Mouse (Mus musculus): ENCODE measurements at regions not wholly inside any gene's neighbourhood (a gene's known extent, or its start where the extent isn't known, plus 50 kb on each side); places are given as distances from the start of the nearest gene placed in this dataset.

DNA sequence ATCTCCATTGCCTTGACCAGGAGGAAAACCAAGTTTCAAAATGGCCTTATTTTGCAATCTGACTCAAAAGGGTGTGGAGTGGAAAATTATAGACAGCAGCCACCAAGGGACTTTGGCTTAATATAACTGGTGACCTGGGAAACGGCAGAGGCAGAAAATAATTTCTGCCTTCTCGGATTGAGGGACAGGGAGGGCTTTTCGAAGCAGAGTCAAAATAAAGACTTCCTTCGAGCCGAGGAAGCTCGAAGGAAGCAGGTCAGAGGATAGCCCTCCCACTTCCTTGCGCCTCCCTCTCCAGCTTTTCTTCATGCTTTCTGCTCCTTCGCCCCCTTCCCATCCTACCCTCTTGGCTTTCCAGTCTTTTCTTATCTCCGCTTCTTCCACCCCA, 85.4 kb upstream of the Calm2 start:
- in situ Hi-C loops (cut with MboI; ENCODE audit: low sequenced_read_pairs in 2 of 2, unreplicated experiment in 2 of 2) = no loop called here
- peaks cover 0 to 17% of the 10 kb centered on the region in 2 experiments; a peak in 2 of 4 replicates for H3K4me1 ChIP-seq (ENCODE audit: control insufficient read depth in 2 of 2, insufficient read depth in 2 of 2, low read length in 2 of 2, poor library complexity in 1 of 2)
- H3K36me3 ChIP-seq (ENCODE audit: control insufficient read depth, insufficient read depth, low read length, poor library complexity, severe bottlenecking) = no peaks in the 10 kb centered on the region
- H3K27ac ChIP-seq (ENCODE audit: insufficient read depth, low read depth, low read length, poor library complexity, severe bottlenecking) = no peak overlapping the region
- no peak for TF ChIP-seq CHD2 (IDR thresholded peaks at IDR 0.05; ENCODE audit: low read depth, low read length)
- no peak for TF ChIP-seq ZNF384 (IDR thresholded peaks at IDR 0.05; ENCODE audit: low read depth, low read length)
- TF ChIP-seq ZC3H11A (IDR thresholded peaks at IDR 0.05; ENCODE audit: borderline replicate concordance, low read depth, low read length) = no peak
- no peak for TF ChIP-seq MAFK (IDR thresholded peaks at IDR 0.05; ENCODE audit: insufficient read depth, low read depth, low read length)
- TF ChIP-seq HCFC1 (IDR thresholded peaks at IDR 0.05; ENCODE audit: borderline replicate concordance, insufficient read depth, low read length) = no peak
- no peaks in the 10 kb centered on the region for H3K9me3 ChIP-seq (ENCODE audit: control insufficient read depth, insufficient read depth, low read depth, low read length)
- no peak overlapping the region for H3K9ac ChIP-seq (ENCODE audit: insufficient read depth, low read depth, low read length, poor library complexity, severe bottlenecking)
- H3K4me3 ChIP-seq (ENCODE audit: insufficient read depth in 1 of 2, low read depth in 1 of 2, low read length in 2 of 2, poor library complexity in 1 of 2, severe bottlenecking in 1 of 2) = peak overlapping the region in 1 of 2 experiments; percentile 17; a peak in 1 of 4 replicates
- DNase-seq (ENCODE audit: low read depth, low spot score) = no peak

DNA sequence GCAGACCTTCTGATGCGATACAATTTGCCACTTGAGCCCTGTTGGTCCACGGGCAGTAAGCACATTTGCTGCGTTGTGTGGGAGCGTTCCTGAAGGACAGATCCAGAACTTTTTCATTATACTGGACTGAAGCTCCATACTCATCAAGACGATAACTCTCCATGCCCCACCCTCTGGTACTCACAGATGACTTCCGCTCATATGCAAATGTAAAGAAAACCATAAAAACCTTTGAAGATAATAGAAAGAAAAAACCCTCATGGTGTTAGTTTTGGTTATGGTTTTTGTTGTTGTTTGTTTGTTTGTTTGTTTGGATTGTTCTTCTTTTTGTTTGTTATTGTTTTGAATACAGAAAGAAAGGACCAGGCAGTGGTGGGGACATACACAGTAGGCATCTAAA, 86.0 kb upstream of the Calm2 start:
- no peak overlapping the region for H3K27ac ChIP-seq (ENCODE audit: insufficient read depth, low read depth, low read length, poor library complexity, severe bottlenecking)
- peaks cover 0 to 17% of the 10 kb centered on the region in 2 experiments; a peak in 2 of 4 replicates for H3K4me1 ChIP-seq (ENCODE audit: control insufficient read depth in 2 of 2, insufficient read depth in 2 of 2, low read length in 2 of 2, poor library complexity in 1 of 2)
- in situ Hi-C loops (cut with MboI; ENCODE audit: low sequenced_read_pairs in 2 of 2, unreplicated experiment in 2 of 2) = no loop called here
- TF ChIP-seq ZC3H11A (IDR thresholded peaks at IDR 0.05; ENCODE audit: borderline replicate concordance, low read depth, low read length) = no peak
- no peaks in the 10 kb centered on the region for H3K9me3 ChIP-seq (ENCODE audit: control insufficient read depth, insufficient read depth, low read depth, low read length)
- no peak overlapping the region for H3K9ac ChIP-seq (ENCODE audit: insufficient read depth, low read depth, low read length, poor library complexity, severe bottlenecking)
- DNase-seq (ENCODE audit: low read depth, low spot score) = no peak
- H3K36me3 ChIP-seq (ENCODE audit: control insufficient read depth, insufficient read depth, low read length, poor library complexity, severe bottlenecking) = no peaks in the 10 kb centered on the region
- H3K4me3 ChIP-seq (ENCODE audit: insufficient read depth in 1 of 2, low read depth in 1 of 2, low read length in 2 of 2, poor library complexity in 1 of 2, severe bottlenecking in 1 of 2) = no peak overlapping the region

DNA sequence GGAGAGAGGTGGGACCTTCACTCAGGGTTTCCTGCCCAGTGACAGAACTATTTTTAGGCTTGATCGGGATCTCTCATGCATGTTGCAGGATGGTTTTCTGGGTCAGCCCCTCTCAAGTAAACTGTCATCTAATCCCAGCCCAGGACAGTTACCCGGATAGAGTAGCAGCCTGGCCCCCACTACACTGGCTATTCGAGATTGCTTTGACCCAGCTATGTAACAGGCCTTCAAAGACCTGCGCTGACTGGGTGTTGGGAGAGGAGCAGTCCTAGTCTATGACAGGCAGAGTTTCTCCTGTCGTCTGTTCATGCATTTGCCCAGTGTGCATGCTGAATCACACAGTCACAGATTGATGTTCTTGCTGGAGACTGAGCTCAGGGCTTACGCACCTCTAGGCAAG, 86.2 kb upstream of the Epcam start:
- H3K27ac ChIP-seq (ENCODE audit: insufficient read depth, low read depth, low read length, poor library complexity, severe bottlenecking) = no peak overlapping the region
- no peak overlapping the region for H3K9ac ChIP-seq (ENCODE audit: insufficient read depth, low read depth, low read length, poor library complexity, severe bottlenecking)
- no peak for DNase-seq (ENCODE audit: low read depth, low spot score)
- no peaks in the 10 kb centered on the region for H3K36me3 ChIP-seq (ENCODE audit: control insufficient read depth, insufficient read depth, low read length, poor library complexity, severe bottlenecking)
- no peaks in the 10 kb centered on the region for H3K9me3 ChIP-seq (ENCODE audit: control insufficient read depth, insufficient read depth, low read depth, low read length)
- TF ChIP-seq MAFK (IDR thresholded peaks at IDR 0.05; ENCODE audit: insufficient read depth, low read depth, low read length) (no peak), ZC3H11A (IDR thresholded peaks at IDR 0.05; ENCODE audit: borderline replicate concordance, low read depth, low read length) (no peak), HCFC1 (IDR thresholded peaks at IDR 0.05; ENCODE audit: borderline replicate concordance, insufficient read depth, low read length) (no peak), ZNF384 (IDR thresholded peaks at IDR 0.05; ENCODE audit: low read depth, low read length) (no peak), CHD2 (IDR thresholded peaks at IDR 0.05; ENCODE audit: low read depth, low read length) (no peak)
- in situ Hi-C loops (cut with MboI; ENCODE audit: low sequenced_read_pairs in 2 of 2, unreplicated experiment in 2 of 2) = no loop called here
- H3K4me1 ChIP-seq (ENCODE audit: control insufficient read depth in 2 of 2, insufficient read depth in 2 of 2, low read length in 2 of 2, poor library complexity in 1 of 2) = 0 out of 4 replicates have a peak, but pooled peaks cover 0 to 2% of the 10 kb centered on the region in 2 experiments
- H3K4me3 ChIP-seq (ENCODE audit: insufficient read depth in 1 of 2, low read depth in 1 of 2, low read length in 2 of 2, poor library complexity in 1 of 2, severe bottlenecking in 1 of 2) = no peak overlapping the region

DNA sequence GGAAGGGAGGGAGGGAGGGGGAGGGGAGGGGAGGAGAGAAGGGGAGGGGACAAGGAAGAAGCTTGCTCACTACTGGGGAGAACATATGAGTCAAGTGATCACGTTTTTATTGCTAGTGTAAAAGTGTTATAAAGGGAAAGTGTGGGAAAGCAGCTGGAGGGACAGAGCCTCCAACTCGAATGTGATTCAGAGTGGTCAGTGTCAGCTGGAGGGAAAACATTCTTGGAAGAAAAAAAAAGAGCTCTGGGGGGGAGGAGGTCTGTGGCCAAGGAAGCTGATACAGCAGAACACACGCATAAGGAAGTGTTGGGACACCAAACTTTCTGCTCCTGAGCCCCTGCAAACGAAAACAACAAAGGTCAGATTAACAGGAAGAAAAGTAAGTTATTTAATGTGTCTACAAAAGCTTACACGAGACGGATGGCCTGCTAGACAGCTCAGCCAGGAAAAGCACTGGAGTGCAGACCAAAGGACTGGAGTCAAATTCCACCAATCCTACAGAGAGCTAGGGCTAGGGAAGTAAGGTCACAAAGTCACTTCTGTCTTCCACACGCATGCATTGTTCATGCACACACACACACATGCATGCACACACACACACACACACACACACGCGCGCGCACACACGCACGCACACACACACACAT, 85.1 kb upstream of the Epcam start:
- H3K27ac ChIP-seq (ENCODE audit: insufficient read depth, low read depth, low read length, poor library complexity, severe bottlenecking) = no peak overlapping the region
- in situ Hi-C loops (cut with MboI; ENCODE audit: low sequenced_read_pairs in 2 of 2, unreplicated experiment in 2 of 2) = no loop called here
- 0 out of 4 replicates have a peak, but pooled peaks cover 0 to 2% of the 10 kb centered on the region in 2 experiments for H3K4me1 ChIP-seq (ENCODE audit: control insufficient read depth in 2 of 2, insufficient read depth in 2 of 2, low read length in 2 of 2, poor library complexity in 1 of 2)
- no peak for DNase-seq (ENCODE audit: low read depth, low spot score)
- H3K4me3 ChIP-seq (ENCODE audit: insufficient read depth in 1 of 2, low read depth in 1 of 2, low read length in 2 of 2, poor library complexity in 1 of 2, severe bottlenecking in 1 of 2) = no peak overlapping the region
- no peaks in the 10 kb centered on the region for H3K36me3 ChIP-seq (ENCODE audit: control insufficient read depth, insufficient read depth, low read length, poor library complexity, severe bottlenecking)
- no peak overlapping the region for H3K9ac ChIP-seq (ENCODE audit: insufficient read depth, low read depth, low read length, poor library complexity, severe bottlenecking)
- no peak for TF ChIP-seq MAFK (IDR thresholded peaks at IDR 0.05; ENCODE audit: insufficient read depth, low read depth, low read length)
- no peak for TF ChIP-seq ZC3H11A (IDR thresholded peaks at IDR 0.05; ENCODE audit: borderline replicate concordance, low read depth, low read length)
- no peak for TF ChIP-seq CHD2 (IDR thresholded peaks at IDR 0.05; ENCODE audit: low read depth, low read length)
- TF ChIP-seq ZNF384 (IDR thresholded peaks at IDR 0.05; ENCODE audit: low read depth, low read length) = no peak
- TF ChIP-seq HCFC1 (IDR thresholded peaks at IDR 0.05; ENCODE audit: borderline replicate concordance, insufficient read depth, low read length) = no peak
- no peaks in the 10 kb centered on the region for H3K9me3 ChIP-seq (ENCODE audit: control insufficient read depth, insufficient read depth, low read depth, low read length)

DNA sequence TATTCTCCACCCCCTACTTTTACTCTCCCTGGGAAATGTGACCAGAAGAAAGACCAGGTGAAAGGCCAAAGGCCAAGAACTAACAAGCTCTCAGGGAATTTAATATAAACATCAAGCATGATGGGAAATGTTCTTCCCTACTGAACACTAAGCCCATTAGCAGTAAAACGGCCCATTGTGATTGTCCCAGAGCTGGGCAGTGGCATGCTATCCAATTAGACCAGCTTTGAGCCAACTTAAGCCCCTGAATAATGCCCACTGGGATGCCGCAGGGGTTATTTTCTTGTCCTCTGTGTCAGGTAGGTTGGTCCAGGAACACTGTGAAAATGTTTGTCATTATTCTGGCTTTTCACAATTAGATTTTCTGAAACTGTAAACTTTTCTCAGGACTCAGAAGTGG, 81.2 kb upstream of the Epcam start:
- no peak overlapping the region for H3K4me3 ChIP-seq (ENCODE audit: insufficient read depth in 1 of 2, low read depth in 1 of 2, low read length in 2 of 2, poor library complexity in 1 of 2, severe bottlenecking in 1 of 2)
- H3K27ac ChIP-seq (ENCODE audit: insufficient read depth, low read depth, low read length, poor library complexity, severe bottlenecking) = no peak overlapping the region
- H3K36me3 ChIP-seq (ENCODE audit: control insufficient read depth, insufficient read depth, low read length, poor library complexity, severe bottlenecking) = no peaks in the 10 kb centered on the region
- no peak overlapping the region for H3K9ac ChIP-seq (ENCODE audit: insufficient read depth, low read depth, low read length, poor library complexity, severe bottlenecking)
- in situ Hi-C loops (cut with MboI; ENCODE audit: low sequenced_read_pairs in 2 of 2, unreplicated experiment in 2 of 2) = no loop called here
- TF ChIP-seq ZNF384 (IDR thresholded peaks at IDR 0.05; ENCODE audit: low read depth, low read length) (no peak), CHD2 (IDR thresholded peaks at IDR 0.05; ENCODE audit: low read depth, low read length) (no peak), MAFK (IDR thresholded peaks at IDR 0.05; ENCODE audit: insufficient read depth, low read depth, low read length) (no peak), HCFC1 (IDR thresholded peaks at IDR 0.05; ENCODE audit: borderline replicate concordance, insufficient read depth, low read length) (no peak), ZC3H11A (IDR thresholded peaks at IDR 0.05; ENCODE audit: borderline replicate concordance, low read depth, low read length) (no peak)
- H3K4me1 ChIP-seq (ENCODE audit: control insufficient read depth in 2 of 2, insufficient read depth in 2 of 2, low read length in 2 of 2, poor library complexity in 1 of 2) = peaks cover 7 to 15% of the 10 kb centered on the region in 2 experiments; a peak in 2 of 4 replicates
- no peak for DNase-seq (ENCODE audit: low read depth, low spot score)
- no peaks in the 10 kb centered on the region for H3K9me3 ChIP-seq (ENCODE audit: control insufficient read depth, insufficient read depth, low read depth, low read length)

Measured in ES-E14 (cell line).